Mouse (Mus musculus): ENCODE data around the gene Lrrc51.
"Not testable (repeated sequence)": the region's sequence is repeated elsewhere in the genome, so short reads cannot be mapped to it uniquely, and the experiment has no call there.

- TF ChIP-seq CTCF (IDR thresholded peaks at IDR 0.05; ENCODE audit: extremely low read depth, insufficient read length, insufficient replicate concordance, low read depth, low read length); POLR2A (IDR thresholded peaks at IDR 0.05; ENCODE audit: low read depth, low read length): not testable (repeated sequence)
These were observed 7.8 kb downstream of the Lrrc51 start for GRCm38 (mm10) chr7:101925892-101926291.
